Mouse (Mus musculus) heart, postnatal 0 days (tissue): ENCODE measurements around the gene Otx2.

Experiments
- CTCF ChIP-seq: IDR thresholded peaks from 2 replicates; pipeline ENCODE4 v1.5.1; 2016; ENCODE audit warnings: antibody characterized with exemption, control low read depth, low read depth
- EP300 ChIP-seq: IDR thresholded peaks from 2 replicates; pipeline ENCODE4 v1.6.1; 2016; ENCODE audit warnings: antibody characterized with exemption, low read depth

GRCm38 (mm10) chr14:48664001-48664810 is 9.4 kb downstream of the Otx2 start:
- TF ChIP-seq CTCF (no peak), EP300 (no peak)
